Mouse (Mus musculus): ENCODE data around the gene Gli2.

Gene Gli2

GRCm38 (mm10) chr1:119008949-119009348, 44.5 kb downstream of the Gli2 start:
- in situ Hi-C loops (cut with MboI; ENCODE audit: unreplicated experiment in 2 of 2) = no loop called here

GRCm38 (mm10) chr1:119003852-119004398, 49.5 kb downstream of the Gli2 start:
- in situ Hi-C loops (cut with MboI; ENCODE audit: unreplicated experiment in 2 of 2) = no loop called here

GRCm38 (mm10) chr1:119001454-119002034, 51.9 kb downstream of the Gli2 start:
- in situ Hi-C loops (cut with MboI; ENCODE audit: unreplicated experiment in 2 of 2) = no loop called here

GRCm38 (mm10) chr1:118994482-118995105, 58.8 kb downstream of the Gli2 start:
- in situ Hi-C loops (cut with MboI; ENCODE audit: unreplicated experiment in 2 of 2) = no loop called here

- in situ Hi-C loops (cut with MboI; ENCODE audit: unreplicated experiment in 2 of 2) = no loop called here
These were observed 59.6 kb downstream of the Gli2 start for GRCm38 (mm10) chr1:118993775-118994174.

- in situ Hi-C loops (cut with MboI; ENCODE audit: unreplicated experiment in 2 of 2) = no loop called here
These were observed 65.1 kb downstream of the Gli2 start for GRCm38 (mm10) chr1:118988331-118988730.

- in situ Hi-C loops (cut with MboI; ENCODE audit: unreplicated experiment in 2 of 2) = no loop called here
These were observed 65.9 kb downstream of the Gli2 start for GRCm38 (mm10) chr1:118987538-118987937.

- in situ Hi-C loops (cut with MboI; ENCODE audit: unreplicated experiment in 2 of 2) = no loop called here
These were observed 70.0 kb downstream of the Gli2 start for GRCm38 (mm10) chr1:118983389-118983788.

- in situ Hi-C loops (cut with MboI; ENCODE audit: unreplicated experiment in 2 of 2) = no loop called here
These were observed 70.6 kb downstream of the Gli2 start for GRCm38 (mm10) chr1:118982805-118983211.

- in situ Hi-C loops (cut with MboI; ENCODE audit: unreplicated experiment in 2 of 2) = no loop called here
These were observed 71.2 kb downstream of the Gli2 start for GRCm38 (mm10) chr1:118981943-118982804.

GRCm38 (mm10) chr1:118980636-118981035, 72.8 kb downstream of the Gli2 start:
- in situ Hi-C loops (cut with MboI; ENCODE audit: unreplicated experiment in 2 of 2) = no loop called here

- in situ Hi-C loops (cut with MboI; ENCODE audit: unreplicated experiment in 2 of 2) = no loop called here
These were observed 76.8 kb downstream of the Gli2 start for GRCm38 (mm10) chr1:118976596-118976995.

- in situ Hi-C loops (cut with MboI; ENCODE audit: unreplicated experiment in 2 of 2) = no loop called here
These were observed 78.0 kb downstream of the Gli2 start for GRCm38 (mm10) chr1:118975376-118975775.

GRCm38 (mm10) chr1:118970068-118970467, 83.4 kb downstream of the Gli2 start:
- in situ Hi-C loops (cut with MboI; ENCODE audit: unreplicated experiment in 2 of 2) = no loop called here

GRCm38 (mm10) chr1:118969409-118969808, 84.0 kb downstream of the Gli2 start:
- in situ Hi-C loops (cut with MboI; ENCODE audit: unreplicated experiment in 2 of 2) = no loop called here

- in situ Hi-C loops (cut with MboI; ENCODE audit: unreplicated experiment in 2 of 2) = no loop called here
These were observed 84.7 kb downstream of the Gli2 start for GRCm38 (mm10) chr1:118968661-118969179.

GRCm38 (mm10) chr1:118967976-118968375, 85.4 kb downstream of the Gli2 start:
- in situ Hi-C loops (cut with MboI; ENCODE audit: unreplicated experiment in 2 of 2) = no loop called here

GRCm38 (mm10) chr1:118967281-118967680, 86.1 kb downstream of the Gli2 start:
- in situ Hi-C loops (cut with MboI; ENCODE audit: unreplicated experiment in 2 of 2) = no loop called here

- in situ Hi-C loops (cut with MboI; ENCODE audit: unreplicated experiment in 2 of 2) = no loop called here
These were observed 94.8 kb downstream of the Gli2 start for GRCm38 (mm10) chr1:118958644-118959043.

- in situ Hi-C loops (cut with MboI; ENCODE audit: unreplicated experiment in 2 of 2) = no loop called here
These were observed 97.6 kb downstream of the Gli2 start for GRCm38 (mm10) chr1:118955791-118956190.

All from v-Abl transformed pro-B cells (cell line).